Mouse (Mus musculus) MEL (cell line): ENCODE data around the gene Olfr824. TPM values are rescaled to one million over a fixed set of nuclear protein-coding genes. Genes with fewer than 3 reads are reported as not detected.

Experiments used
- DNase-seq: peaks from one replicate; pipeline ENCODE4 v3.0.0; 2011; ENCODE audit warnings: low read depth, low spot score
- H3K27ac ChIP-seq: 2 replicates; pipeline ENCODE4 v1.5.1; 2012; ENCODE audit warnings: low read depth, mild to moderate bottlenecking, control low read depth, low read length, moderate library complexity; ENCODE audit not compliant: control insufficient read depth
- H3K27me3 ChIP-seq, 2 experiments: fragments of 150-350 bp in 1 of 2; sonication (generic) in 1 of 2; 2 replicates each; pipeline ENCODE4 v1.6.1; 2012; ENCODE audit warnings: low read length in 2 of 2, mild to moderate bottlenecking in 2 of 2, improper control_type of control experiment in 1 of 2, moderate library complexity in 1 of 2; ENCODE audit not compliant: insufficient read depth in 2 of 2, control insufficient read depth in 1 of 2
- H3K36me3 ChIP-seq, 2 experiments: 2 replicates each; pipeline ENCODE4 v1.6.1; 2012 to 2014; ENCODE audit warnings: low read length in 2 of 2, improper control_type of control experiment in 1 of 2, inconsistent platforms in 1 of 2, mild to moderate bottlenecking in 1 of 2; ENCODE audit not compliant: insufficient read depth in 2 of 2, control insufficient read depth in 1 of 2
- H3K4me1 ChIP-seq, 2 experiments: fragments of 150-350 bp in 1 of 2; sonication (generic) in 1 of 2; 2 replicates each; pipeline ENCODE4 v1.6.1; 2012; ENCODE audit warnings: low read length in 2 of 2, improper control_type of control experiment in 1 of 2, mild to moderate bottlenecking in 1 of 2; ENCODE audit not compliant: insufficient read depth in 2 of 2, control insufficient read depth in 1 of 2
- H3K4me3 ChIP-seq, 2 experiments: fragments of 150-350 bp in 1 of 2; sonication (generic) in 1 of 2; 2 replicates each; pipeline ENCODE4 v1.5.1; 2012; ENCODE audit warnings: low read depth in 2 of 2, low read length in 2 of 2, mild to moderate bottlenecking in 2 of 2, moderate library complexity in 2 of 2, control low read depth in 1 of 2, improper control_type of control experiment in 1 of 2; ENCODE audit not compliant: control insufficient read depth in 1 of 2, insufficient read depth in 1 of 2
- H3K79me2 ChIP-seq: 2 replicates; pipeline ENCODE4 v1.6.1; 2012; ENCODE audit warnings: mild to moderate bottlenecking, low read length, moderate library complexity; ENCODE audit not compliant: control insufficient read depth, poor library complexity, insufficient read depth
- H3K9ac ChIP-seq: 2 replicates; pipeline ENCODE4 v1.6.1; 2012; ENCODE audit warnings: low read depth, mild to moderate bottlenecking, control low read depth, low read length, moderate library complexity; ENCODE audit not compliant: control insufficient read depth, poor library complexity, severe bottlenecking
- H3K9me3 ChIP-seq: fragments of 150-350 bp; sonication (generic); replicated peaks from 2 replicates; pipeline ENCODE4 v1.6.1; 2012; ENCODE audit warnings: mild to moderate bottlenecking, low read length, improper control_type of control experiment, moderate library complexity; ENCODE audit not compliant: insufficient read depth
- BHLHE40 ChIP-seq: IDR thresholded peaks from 2 replicates; pipeline ENCODE4 v1.6.1; 2012; ENCODE audit warnings: low read depth, mild to moderate bottlenecking, inconsistent platforms, low read length, improper control_type of control experiment, borderline replicate concordance
- CHD1 ChIP-seq: IDR thresholded peaks from 2 replicates; pipeline ENCODE4 v1.6.1; 2012; ENCODE audit warnings: low read depth, mild to moderate bottlenecking, inconsistent platforms, low read length, improper control_type of control experiment
- CHD2 ChIP-seq: IDR thresholded peaks from 2 replicates; pipeline ENCODE4 v1.6.1; 2011; ENCODE audit warnings: low read length, improper control_type of control experiment
- CTCF ChIP-seq, 3 experiments: IDR thresholded peaks in 2 of 3; conservative IDR thresholded peaks in 1 of 3; 2 replicates each; pipeline ENCODE4 v1.5.1; 2011 to 2012; ENCODE audit warnings: low read length in 3 of 3, low read depth in 2 of 3, mild to moderate bottlenecking in 2 of 3, improper control_type of control experiment in 1 of 3, inconsistent platforms in 1 of 3, mixed read lengths in 1 of 3, moderate library complexity in 1 of 3; ENCODE audit not compliant: control insufficient read depth in 1 of 3, insufficient read depth in 1 of 3, poor library complexity in 1 of 3, severe bottlenecking in 1 of 3
- ELF1 ChIP-seq: IDR thresholded peaks from 2 replicates; pipeline ENCODE4 v1.6.1; 2014; ENCODE audit warnings: low read depth, mild to moderate bottlenecking, inconsistent platforms, low read length, improper control_type of control experiment, moderate library complexity
- EP300 ChIP-seq, 2 experiments: IDR thresholded peaks; 2 replicates each; pipeline ENCODE4 v1.6.1; 2011; ENCODE audit warnings: improper control_type of control experiment in 2 of 2, low read length in 2 of 2, low read depth in 1 of 2, mild to moderate bottlenecking in 1 of 2
- ETS1 ChIP-seq: IDR thresholded peaks from 2 replicates; pipeline ENCODE4 v1.6.1; 2012; ENCODE audit warnings: low read depth, mild to moderate bottlenecking, inconsistent platforms, low read length, improper control_type of control experiment, moderate library complexity
- GABPA ChIP-seq: IDR thresholded peaks from 2 replicates; pipeline ENCODE4 v1.6.1; 2012; ENCODE audit warnings: low read depth, mild to moderate bottlenecking, inconsistent platforms, low read length, improper control_type of control experiment, moderate library complexity
- GATA1 ChIP-seq: IDR thresholded peaks from 2 replicates; pipeline ENCODE4 v1.6.1; 2011; ENCODE audit warnings: low read depth, low read length, improper control_type of control experiment
- HCFC1 ChIP-seq: IDR thresholded peaks from 2 replicates; pipeline ENCODE4 v1.6.1; 2012; ENCODE audit warnings: low read depth, mild to moderate bottlenecking, inconsistent platforms, low read length, improper control_type of control experiment, moderate library complexity
- JUND ChIP-seq: IDR thresholded peaks from 2 replicates; pipeline ENCODE4 v1.6.1; 2011; ENCODE audit warnings: low read depth, mild to moderate bottlenecking, improper control_type of control experiment, low read length
- KAT2A ChIP-seq: conservative IDR thresholded peaks from 2 replicates; pipeline ENCODE4 v1.6.1; 2012; ENCODE audit warnings: low read depth, low read length, improper control_type of control experiment, inconsistent platforms
- MAFK ChIP-seq: IDR thresholded peaks from 2 replicates; pipeline ENCODE4 v1.6.1; 2011; ENCODE audit warnings: low read depth, mild to moderate bottlenecking, low read length, improper control_type of control experiment, borderline replicate concordance
- MAZ ChIP-seq: IDR thresholded peaks from 2 replicates; pipeline ENCODE4 v1.6.1; 2012; ENCODE audit warnings: low read depth, mild to moderate bottlenecking, inconsistent platforms, low read length, improper control_type of control experiment
- MXI1 ChIP-seq: IDR thresholded peaks from 2 replicates; pipeline ENCODE4 v1.6.1; 2011; ENCODE audit warnings: mild to moderate bottlenecking, low read depth, low read length, improper control_type of control experiment
- MYB ChIP-seq: IDR thresholded peaks from 2 replicates; pipeline ENCODE4 v1.6.1; 2011; ENCODE audit warnings: mild to moderate bottlenecking, low read depth, low read length, improper control_type of control experiment
- NELFE ChIP-seq: IDR thresholded peaks from 2 replicates; pipeline ENCODE4 v1.6.1; 2011; ENCODE audit warnings: low read depth, low read length, improper control_type of control experiment
- NRF1 ChIP-seq: IDR thresholded peaks from 2 replicates; pipeline ENCODE4 v1.6.1; 2014; ENCODE audit warnings: low read depth, mild to moderate bottlenecking, inconsistent platforms, low read length, improper control_type of control experiment, moderate library complexity; ENCODE audit not compliant: poor library complexity, insufficient read depth, severe bottlenecking
- POLR2AphosphoS2 ChIP-seq: IDR thresholded peaks from 2 replicates; pipeline ENCODE4 v1.6.1; 2011; ENCODE audit warnings: low read length, improper control_type of control experiment
- POLR2AphosphoS5 ChIP-seq: IDR thresholded peaks from 2 replicates; pipeline ENCODE4 v1.6.1; 2012; ENCODE audit warnings: low read depth, borderline replicate concordance, mild to moderate bottlenecking, inconsistent platforms, low read length, moderate library complexity, mixed read lengths
- RAD21 ChIP-seq: IDR thresholded peaks from 2 replicates; pipeline ENCODE4 v1.6.1; 2011; ENCODE audit warnings: mild to moderate bottlenecking, low read depth, low read length, improper control_type of control experiment
- RCOR1 ChIP-seq: IDR thresholded peaks from 2 replicates; pipeline ENCODE4 v1.6.1; 2012; ENCODE audit warnings: low read depth, mild to moderate bottlenecking, inconsistent platforms, low read length, improper control_type of control experiment
- SIN3A ChIP-seq: IDR thresholded peaks from 2 replicates; pipeline ENCODE4 v1.6.1; 2012; ENCODE audit warnings: low read length, improper control_type of control experiment, inconsistent platforms
- SMC3 ChIP-seq: IDR thresholded peaks from 2 replicates; pipeline ENCODE4 v1.6.1; 2011; ENCODE audit warnings: low read depth, low read length, improper control_type of control experiment
- TAL1 ChIP-seq: IDR thresholded peaks from 2 replicates; pipeline ENCODE4 v1.6.1; 2012; ENCODE audit warnings: mild to moderate bottlenecking, inconsistent platforms, low read length, moderate library complexity, mixed read lengths
- TBP ChIP-seq: IDR thresholded peaks from 2 replicates; pipeline ENCODE4 v1.8.0; 2011; ENCODE audit warnings: low read depth, low read length, improper control_type of control experiment
- TCF12 ChIP-seq: IDR thresholded peaks from 2 replicates; pipeline ENCODE4 v1.6.1; 2014; ENCODE audit warnings: low read depth, mild to moderate bottlenecking, inconsistent platforms, low read length, improper control_type of control experiment, moderate library complexity
- USF1 ChIP-seq: IDR thresholded peaks from 2 replicates; pipeline ENCODE4 v1.6.1; 2014; ENCODE audit warnings: low read depth, mild to moderate bottlenecking, inconsistent platforms, low read length, improper control_type of control experiment, moderate library complexity
- USF2 ChIP-seq, 2 experiments: IDR thresholded peaks; 2 replicates each; pipeline ENCODE4 v1.6.1; 2011 to 2012; ENCODE audit warnings: improper control_type of control experiment in 2 of 2, low read length in 2 of 2, borderline replicate concordance in 1 of 2, inconsistent platforms in 1 of 2, low read depth in 1 of 2, mild to moderate bottlenecking in 1 of 2; ENCODE audit not compliant: insufficient read depth in 1 of 2
- ZC3H11A ChIP-seq: IDR thresholded peaks from 2 replicates; pipeline ENCODE4 v1.6.1; 2012; ENCODE audit warnings: low read depth, mild to moderate bottlenecking, inconsistent platforms, low read length, improper control_type of control experiment
- polyA plus RNA-seq, 2 experiments: library from polyadenylated mRNA; stranded (reverse) in 1 of 2; unstranded in 1 of 2; fragments of >175 nt in 1 of 2; fragments of >200 nt in 1 of 2; gene quantifications; 2 replicates each; pipeline versions ENCODE4 v1.2.1 to v1.2.4; 2012; ENCODE audit warnings: low replicate concordance in 2 of 2, low read depth in 1 of 2; ENCODE audit not compliant: insufficient read length in 2 of 2, insufficient read depth in 1 of 2, missing spikeins in 1 of 2
- total RNA-seq: library from RNA; depleted of rRNA; stranded (reverse); fragments of 300-350 nt; gene quantifications from 2 replicates; pipeline ENCODE4 v1.2.3, GENCODE M21; 2012

Gene Olfr824
- total and polyA plus RNA-seq, 3 experiments, result not detected

DNA sequence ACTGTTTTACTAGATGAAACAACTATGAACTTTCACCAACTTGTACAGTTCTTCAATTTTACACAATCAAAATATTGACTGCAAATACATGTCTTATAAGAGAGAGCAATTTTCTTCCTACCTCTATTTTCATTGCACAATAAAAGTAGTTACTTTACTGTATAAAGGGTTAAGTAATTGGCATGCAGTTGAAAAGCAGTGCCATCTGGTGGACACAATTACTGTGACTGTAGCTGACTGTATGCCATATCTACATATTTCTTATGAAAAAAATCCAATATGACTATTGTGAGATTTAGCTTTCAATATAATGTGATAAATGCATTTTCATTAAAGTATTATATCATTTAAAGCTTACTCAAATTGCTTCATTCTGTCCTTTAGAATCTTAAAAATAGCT is 33.7 kb downstream of the Olfr824 start:
- Histone ChIP-seq H3K27ac (no peak overlapping the region), H3K36me3 (no peaks in the 10 kb centered on the region), H3K4me1 (no peaks in the 10 kb centered on the region), H3K9ac (no peak overlapping the region), H3K79me2 (no peaks in the 10 kb centered on the region), H3K4me3 (no peak overlapping the region), H3K27me3 (peaks cover 0 to 3% of the 10 kb centered on the region in 2 experiments; a peak in 2 of 4 replicates), H3K9me3 (no peaks in the 10 kb centered on the region)
- peak; percentile 44 for DNase-seq
- peak in 2 of 3 experiments; percentile 6 to 71; a peak in 3 of 6 replicates for TF ChIP-seq CTCF (IDR thresholded peaks at IDR 0.05 in 2 of 3, conservative IDR thresholded peaks at IDR 0.05 in 1 of 3; ENCODE audit: control insufficient read depth in 1 of 3, insufficient read depth in 1 of 3, low read depth in 2 of 3, low read length in 3 of 3, poor library complexity in 1 of 3, severe bottlenecking in 1 of 3)
- 0 out of 2 replicates have a peak, but pooled peaks have one; percentile 19 for TF ChIP-seq ZC3H11A
- TF ChIP-seq RAD21, result peak; percentile 53
- TF ChIP-seq USF1, result no peak
- peak; percentile 66 for TF ChIP-seq SMC3

- H3K27ac ChIP-seq, result no peak overlapping the region
- H3K79me2 ChIP-seq, result no peaks in the 10 kb centered on the region
- TF ChIP-seq TBP, result no peak
- no peak for TF ChIP-seq NELFE
- no peak for TF ChIP-seq SIN3A
- TF ChIP-seq JUND, result no peak
- no peak for TF ChIP-seq MYB
- TF ChIP-seq NRF1, result no peak
- no peak for TF ChIP-seq USF2 (IDR thresholded peaks at IDR 0.05; ENCODE audit: borderline replicate concordance in 1 of 2, insufficient read depth in 1 of 2, low read depth in 1 of 2, low read length in 2 of 2)
- TF ChIP-seq ELF1, result no peak
- peak; percentile 22 to 82 (median 50); a peak in 5 of 6 replicates for TF ChIP-seq CTCF (IDR thresholded peaks at IDR 0.05 in 2 of 3, conservative IDR thresholded peaks at IDR 0.05 in 1 of 3; ENCODE audit: control insufficient read depth in 1 of 3, insufficient read depth in 1 of 3, low read depth in 2 of 3, low read length in 3 of 3, poor library complexity in 1 of 3, severe bottlenecking in 1 of 3)
- TF ChIP-seq POLR2AphosphoS2, result no peak
- TF ChIP-seq TCF12, result no peak
- TF ChIP-seq HCFC1, result no peak
- no peak for TF ChIP-seq MAZ
- TF ChIP-seq ZC3H11A, result peak; percentile 69
- TF ChIP-seq GATA1, result no peak
- no peak for TF ChIP-seq BHLHE40
- peak; percentile 87 for TF ChIP-seq SMC3
- TF ChIP-seq EP300 (IDR thresholded peaks at IDR 0.05; ENCODE audit: low read depth in 1 of 2, low read length in 2 of 2), result no peak
- no peak for TF ChIP-seq GABPA
- no peak for TF ChIP-seq ETS1
- TF ChIP-seq MXI1, result no peak
- TF ChIP-seq RAD21, result peak; percentile 81
- TF ChIP-seq CHD2, result no peak
- TF ChIP-seq MAFK, result no peak
- TF ChIP-seq CHD1, result no peak
- TF ChIP-seq TAL1, result no peak
- TF ChIP-seq POLR2AphosphoS5, result no peak
- no peak for TF ChIP-seq KAT2A
- no peak for TF ChIP-seq RCOR1
- no peak overlapping the region for H3K4me3 ChIP-seq
- no peak overlapping the region for H3K9ac ChIP-seq
- no peaks in the 10 kb centered on the region for H3K9me3 ChIP-seq
- H3K36me3 ChIP-seq, result no peaks in the 10 kb centered on the region
- H3K4me1 ChIP-seq, result no peaks in the 10 kb centered on the region
- peak; percentile 65 for DNase-seq
- H3K27me3 ChIP-seq, result no peaks in the 10 kb centered on the region
These were observed 36.9 kb downstream of the Olfr824 start for GRCm38 (mm10) chr10:130092838-130093440.
